Mouse (Mus musculus) G1E (cell line): ENCODE data around the gene Gm10840. TPM values are rescaled to one million over a fixed set of nuclear protein-coding genes. Genes with fewer than 3 reads are reported as not detected.
A peak's percentile ranks its signal among the peaks of the same experiment; 100 is the strongest.

Experiments
- ATAC-seq: 2 replicates; pipeline ENCODE4 v1.8.0; 2016; ENCODE audit warnings: mild to moderate bottlenecking; ENCODE audit not compliant: insufficient number of reproducible peaks, poor library complexity, low FRiP score, severe bottlenecking; ENCODE audit errors: extremely low read depth
- DNase-seq: peaks from one replicate; pipeline ENCODE4 v3.0.0; 2012; ENCODE audit warnings: low spot score
- H3K27me3 ChIP-seq: 2 replicates; pipeline ENCODE4 v1.6.1; 2012; ENCODE audit warnings: mild to moderate bottlenecking, low read length, inconsistent platforms; ENCODE audit not compliant: insufficient read depth
- H3K36me3 ChIP-seq: replicated peaks from 2 replicates; pipeline ENCODE3; 2012; ENCODE audit warnings: mild to moderate bottlenecking, inconsistent platforms
- H3K4me1 ChIP-seq: 2 replicates; pipeline ENCODE4 v1.6.1; 2012; ENCODE audit warnings: low read depth, low read length, inconsistent platforms, mixed read lengths; ENCODE audit not compliant: insufficient read depth
- H3K4me3 ChIP-seq: 2 replicates; pipeline ENCODE4 v1.5.1; 2012; ENCODE audit warnings: low read depth, mild to moderate bottlenecking, inconsistent platforms, low read length, moderate library complexity, mixed read lengths
- H3K9me3 ChIP-seq: replicated peaks from 2 replicates; pipeline ENCODE4 v1.6.1; 2012; ENCODE audit warnings: inconsistent platforms
- CTCF ChIP-seq: IDR thresholded peaks from 2 replicates; pipeline ENCODE4 v1.5.1; 2012; ENCODE audit warnings: low read depth, low read length, inconsistent platforms, mixed read lengths
- GATA1 ChIP-seq: IDR thresholded peaks from 2 replicates; pipeline ENCODE4 v1.6.1; 2012; ENCODE audit warnings: borderline replicate concordance, low read length, inconsistent platforms, mixed read lengths
- GATA2 ChIP-seq: IDR thresholded peaks from 2 replicates; pipeline ENCODE4 v1.6.1; 2012; ENCODE audit warnings: low read depth, low read length, inconsistent platforms, borderline replicate concordance
- POLR2AphosphoS5 ChIP-seq: IDR thresholded peaks from 2 replicates; pipeline ENCODE4 v1.6.1; 2012; ENCODE audit warnings: low read depth, low read length, inconsistent platforms; ENCODE audit not compliant: insufficient replicate concordance
- TAL1 ChIP-seq: conservative IDR thresholded peaks from 2 replicates; pipeline ENCODE4 v1.6.1; 2012; ENCODE audit warnings: low read depth, low read length, inconsistent platforms, mixed read lengths
- polyA plus RNA-seq: library from polyadenylated mRNA; stranded (reverse); fragments of >175 nt; gene quantifications from 2 replicates; pipeline ENCODE4 v1.2.3, GENCODE M21; 2012
- total RNA-seq, 2 experiments: library from RNA; stranded (forward) in 1 of 2; stranded (reverse) in 1 of 2; fragments of 200-1000 nt in 1 of 2; fragments of >200 nt in 1 of 2; fragmentation: Nextera tagmentation in 1 of 2; gene quantifications; 2 replicates each; pipeline ENCODE4 v1.2.3; 2014 to 2017

Gm10840 gene
- total and polyA plus RNA-seq, 3 experiments: not detected

GRCm38 (mm10) chr11:106159216-106159920 lies 1.3 kb upstream of the Gm10840 start:
- no peak for TF ChIP-seq GATA2
- no peak for TF ChIP-seq CTCF
- TF ChIP-seq GATA1: no peak
- TF ChIP-seq POLR2AphosphoS5: no peak
- no peak for TF ChIP-seq TAL1
- H3K9me3 ChIP-seq: no peaks in the 10 kb centered on the region
- H3K4me1 ChIP-seq: peaks cover 53% of the 10 kb centered on the region
- peak; percentile 59 for ATAC-seq
- H3K4me3 ChIP-seq: peak overlapping the region; percentile 83
- peak; percentile 80 for DNase-seq
- H3K36me3 ChIP-seq: peaks cover 73% of the 10 kb centered on the region
- peaks cover 3% of the 10 kb centered on the region; the same call in 1 of the 2 replicates for H3K27me3 ChIP-seq

- Histone ChIP-seq H3K4me1 (peaks cover 49% of the 10 kb centered on the region), H3K36me3 (peaks cover 73% of the 10 kb centered on the region), H3K9me3 (no peaks in the 10 kb centered on the region), H3K4me3 (peak overlapping the region; percentile 83), H3K27me3 (peaks cover 3% of the 10 kb centered on the region; the same call in 1 of the 2 replicates)
- TF ChIP-seq GATA1: no peak
- TF ChIP-seq GATA2: no peak
- no peak for TF ChIP-seq TAL1
- no peak for TF ChIP-seq POLR2AphosphoS5
- TF ChIP-seq CTCF: no peak
- ATAC-seq: peak; percentile 6; the same call in 1 of the 2 replicates
- peak; percentile 70 for DNase-seq
Measured at GRCm38 (mm10) chr11:106159921-106160840, 469 bp upstream of the Gm10840 start.

- H3K4me3 ChIP-seq: no peak overlapping the region
- ATAC-seq (no peak), DNase-seq (no peak)
- TF ChIP-seq TAL1 (no peak), GATA1 (no peak), CTCF (no peak), POLR2AphosphoS5 (no peak), GATA2 (no peak)
- peaks cover 69% of the 10 kb centered on the region for H3K36me3 ChIP-seq
- peaks cover 3% of the 10 kb centered on the region; the same call in 1 of the 2 replicates for H3K27me3 ChIP-seq
- peaks cover 37% of the 10 kb centered on the region for H3K4me1 ChIP-seq
- H3K9me3 ChIP-seq: no peaks in the 10 kb centered on the region
Measured at GRCm38 (mm10) chr11:106162237-106162636, 1.6 kb downstream of the Gm10840 start.

- H3K36me3 ChIP-seq: peaks cover 68% of the 10 kb centered on the region
- TF ChIP-seq GATA1 (no peak), POLR2AphosphoS5 (no peak), CTCF (no peak), TAL1 (no peak), GATA2 (no peak)
- no peak for ATAC-seq
- H3K4me3 ChIP-seq: no peak overlapping the region
- H3K27me3 ChIP-seq: peaks cover 3% of the 10 kb centered on the region; the same call in 1 of the 2 replicates
- no peaks in the 10 kb centered on the region for H3K9me3 ChIP-seq
- DNase-seq: no peak
- peaks cover 32% of the 10 kb centered on the region for H3K4me1 ChIP-seq
Measured at GRCm38 (mm10) chr11:106163546-106163945, 2.9 kb downstream of the Gm10840 start.

GRCm38 (mm10) chr11:106164601-106165180 lies 4.0 kb downstream of the Gm10840 start:
- peaks cover 24% of the 10 kb centered on the region for H3K4me1 ChIP-seq
- ATAC-seq (no peak), DNase-seq (no peak)
- TF ChIP-seq CTCF (no peak), GATA1 (no peak), TAL1 (no peak), GATA2 (no peak), POLR2AphosphoS5 (no peak)
- peaks cover 3% of the 10 kb centered on the region; the same call in 1 of the 2 replicates for H3K27me3 ChIP-seq
- H3K9me3 ChIP-seq: no peaks in the 10 kb centered on the region
- H3K4me3 ChIP-seq: no peak overlapping the region
- peaks cover 67% of the 10 kb centered on the region for H3K36me3 ChIP-seq
